Mouse (Mus musculus): ENCODE results near the gene Eef1g. TPM values are rescaled to one million over a fixed set of nuclear protein-coding genes. Genes with fewer than 3 reads are reported as not detected.
A peak's percentile ranks its signal among the peaks of the same experiment; 100 is the strongest.

Eef1g gene
- polyA plus RNA-seq, 1 experiment from 2014 or later = 295 TPM

DNA sequence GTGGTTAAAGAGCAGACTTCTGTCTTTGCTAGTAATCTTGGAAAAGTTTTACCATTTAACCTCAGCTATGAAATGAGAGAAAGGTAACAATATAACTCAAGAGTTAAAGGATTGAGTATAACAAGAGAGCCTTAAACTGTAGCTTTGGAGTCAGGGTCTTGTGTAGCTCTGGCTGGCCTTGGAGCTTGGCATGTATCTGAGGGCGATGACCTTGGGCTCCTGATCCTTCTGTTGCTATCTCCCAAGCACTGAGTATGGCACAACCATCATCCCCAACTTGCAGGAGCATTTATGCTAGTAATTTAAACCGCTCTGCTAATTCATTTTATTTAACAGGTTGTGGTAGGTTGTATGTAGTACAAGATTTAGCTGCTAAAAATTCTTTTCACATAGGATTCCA is 8.7 kb downstream of the Eef1g start:
- Histone ChIP-seq H3K36me3 (replicated peaks) (peaks cover 75% of the 10 kb centered on the region), H3K4me1 (no peaks in the 10 kb centered on the region), H3K9me3 (no peaks in the 10 kb centered on the region), H3K27ac (no peak overlapping the region), H3K4me3 (no peak overlapping the region), H3K9ac (no peak overlapping the region), H3K27me3 (replicated peaks) (no peaks in the 10 kb centered on the region), H3K4me2 (no peak overlapping the region)
- ATAC-seq (replicated peaks) = no peak
- 99% methylated on average over 2 of the region's 2 CpGs for WGBS

DNA sequence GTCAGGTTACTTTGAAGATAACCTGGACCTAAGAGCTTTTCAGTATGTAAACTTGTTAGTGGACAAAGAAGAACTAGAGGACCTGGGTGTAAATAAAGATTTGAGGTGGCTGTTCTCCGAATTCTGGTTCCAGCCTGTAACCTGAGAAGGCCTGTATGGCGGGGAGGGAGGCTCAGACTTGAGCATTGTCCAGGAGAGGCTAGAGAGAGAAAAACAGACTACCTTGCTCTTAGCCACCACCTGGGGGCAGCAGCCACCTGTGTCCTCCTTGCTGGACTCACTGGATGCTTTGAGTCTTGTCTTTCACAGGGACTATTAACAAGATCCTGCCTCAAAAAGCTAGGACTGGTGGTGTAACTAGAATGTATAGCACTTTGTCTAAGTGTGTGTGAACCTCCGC is 9.7 kb downstream of the Eef1g start:
- Histone ChIP-seq H3K4me2 (no peak overlapping the region), H3K36me3 (replicated peaks) (peaks cover 65% of the 10 kb centered on the region), H3K4me3 (no peak overlapping the region), H3K9me3 (no peaks in the 10 kb centered on the region), H3K27ac (no peak overlapping the region), H3K27me3 (replicated peaks) (no peaks in the 10 kb centered on the region), H3K9ac (no peak overlapping the region), H3K4me1 (no peaks in the 10 kb centered on the region)
- peak; percentile 72 for ATAC-seq (replicated peaks)
- WGBS = 56% methylated on average over 3 of the region's 3 CpGs

DNA sequence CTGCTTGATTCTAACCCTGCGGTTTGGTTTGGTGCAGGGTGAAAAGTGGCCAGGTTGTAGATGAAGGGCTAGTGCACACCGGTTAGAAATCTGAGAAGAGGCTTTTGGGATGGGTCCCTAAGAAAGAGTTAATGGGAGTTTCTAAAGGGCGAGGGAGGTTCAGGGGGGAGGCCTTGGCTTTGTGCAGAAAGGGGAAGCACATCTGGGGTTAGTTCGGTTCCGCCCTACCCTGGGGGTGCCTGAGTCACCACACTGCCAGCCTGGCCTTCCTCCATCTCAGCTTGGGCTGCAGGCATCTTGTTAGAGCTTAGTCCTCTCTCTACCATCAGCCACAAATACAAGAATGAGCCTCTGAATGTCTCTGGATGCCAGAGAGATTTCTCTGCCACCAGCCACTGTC is 13.9 kb downstream of the Eef1g start:
- Histone ChIP-seq H3K36me3 (replicated peaks) (peaks cover 32% of the 10 kb centered on the region), H3K9me3 (no peaks in the 10 kb centered on the region), H3K4me3 (no peak overlapping the region), H3K4me1 (peaks cover 29% of the 10 kb centered on the region), H3K27ac (no peak overlapping the region), H3K9ac (no peak overlapping the region), H3K27me3 (replicated peaks) (no peaks in the 10 kb centered on the region), H3K4me2 (no peak overlapping the region)
- ATAC-seq (replicated peaks) = no peak
- 59% methylated on average over 5 of the region's 5 CpGs for WGBS

DNA sequence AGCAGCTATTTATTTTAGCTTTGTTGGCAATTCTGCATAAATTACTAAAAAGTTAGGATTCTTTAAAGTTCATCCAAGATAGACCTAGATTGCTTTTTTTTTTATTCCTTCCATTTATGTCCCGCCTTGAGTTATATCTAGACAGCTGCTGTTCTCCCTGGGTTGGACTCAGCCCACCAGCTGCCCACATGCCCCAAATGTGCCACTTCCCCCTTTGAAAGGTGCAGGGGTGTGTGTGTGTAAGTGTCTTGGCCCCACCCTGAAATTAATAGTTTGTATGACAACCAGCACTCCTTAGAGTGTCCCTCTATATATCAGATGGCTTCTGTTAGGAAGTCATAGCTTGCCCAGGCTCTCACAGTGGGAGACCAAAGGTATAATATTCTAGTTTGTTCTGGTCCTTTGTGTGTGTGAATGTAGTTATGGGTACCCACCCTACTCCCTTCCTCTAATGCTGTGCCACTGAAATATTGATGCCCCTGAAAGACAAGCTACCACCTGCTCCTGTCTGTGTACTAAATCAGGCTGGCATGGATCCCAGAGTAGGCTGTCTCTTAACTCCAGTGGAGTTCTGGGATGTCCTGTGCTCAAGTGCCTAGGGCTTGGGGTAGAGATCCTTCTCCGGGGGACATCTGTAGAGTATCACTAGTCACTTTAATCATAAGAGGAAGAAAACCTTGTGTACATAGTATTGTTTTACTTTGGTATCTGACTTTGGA is 14.8 kb downstream of the Eef1g start:
- 0 out of 2 replicates have a peak, but pooled peaks have one; percentile 10 for ATAC-seq (replicated peaks)
- Histone ChIP-seq H3K27ac (no peak overlapping the region), H3K36me3 (replicated peaks) (peaks cover 28% of the 10 kb centered on the region), H3K4me1 (peaks cover 29% of the 10 kb centered on the region), H3K4me3 (no peak overlapping the region), H3K27me3 (replicated peaks) (no peaks in the 10 kb centered on the region), H3K9me3 (no peaks in the 10 kb centered on the region), H3K4me2 (no peak overlapping the region), H3K9ac (no peak overlapping the region)
- 77% methylated on average over 2 of the region's 2 CpGs for WGBS

DNA sequence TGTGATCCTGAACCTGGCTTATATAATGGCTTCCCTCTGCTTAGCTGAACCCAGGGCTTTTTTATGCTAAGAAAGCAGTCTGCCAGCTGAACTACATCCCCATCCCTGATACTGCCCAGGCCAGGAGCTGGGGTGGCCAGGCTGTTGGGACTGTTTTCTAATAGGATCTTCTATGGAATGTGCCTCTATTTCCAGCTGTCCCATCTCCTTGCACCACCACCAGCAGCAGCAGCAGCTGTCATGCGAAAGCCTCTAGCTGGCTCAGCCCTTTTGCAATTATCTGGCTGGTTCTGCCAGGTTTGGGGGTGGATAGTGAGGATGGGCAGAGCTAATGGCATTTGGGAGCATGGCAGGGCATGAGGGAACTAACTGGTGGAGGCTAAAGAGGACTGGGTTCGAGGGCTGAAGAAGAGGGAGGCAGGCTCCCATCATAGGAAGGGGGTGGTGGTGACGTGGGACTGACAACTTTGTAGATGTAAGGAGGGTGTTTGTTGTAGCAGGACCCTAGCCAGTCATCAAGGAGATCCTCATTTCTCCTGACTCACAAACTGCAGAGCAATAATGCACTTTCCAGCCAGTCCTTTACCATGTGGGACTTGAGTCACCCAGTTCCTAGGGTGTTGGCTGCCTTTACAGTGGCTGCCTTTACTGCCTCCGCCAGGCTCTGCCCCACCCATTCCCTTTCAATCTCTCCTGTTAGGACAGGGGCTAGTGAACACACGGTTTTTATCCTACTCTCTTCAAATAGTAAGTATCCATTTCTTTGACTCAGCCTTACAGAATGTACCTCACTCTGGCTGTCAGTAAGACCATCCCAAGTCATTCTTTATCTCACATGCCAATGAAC is 15.7 kb downstream of the Eef1g start:
- Histone ChIP-seq H3K27me3 (replicated peaks) (no peaks in the 10 kb centered on the region; the same call in 1 of the 2 replicates), H3K27ac (no peak overlapping the region), H3K4me1 (peaks cover 29% of the 10 kb centered on the region), H3K4me3 (no peak overlapping the region), H3K36me3 (replicated peaks) (peaks cover 26% of the 10 kb centered on the region), H3K9me3 (no peaks in the 10 kb centered on the region), H3K4me2 (no peak overlapping the region), H3K9ac (no peak overlapping the region)
- no peak for ATAC-seq (replicated peaks)
- WGBS = 57% methylated on average over 5 of the region's 5 CpGs

DNA sequence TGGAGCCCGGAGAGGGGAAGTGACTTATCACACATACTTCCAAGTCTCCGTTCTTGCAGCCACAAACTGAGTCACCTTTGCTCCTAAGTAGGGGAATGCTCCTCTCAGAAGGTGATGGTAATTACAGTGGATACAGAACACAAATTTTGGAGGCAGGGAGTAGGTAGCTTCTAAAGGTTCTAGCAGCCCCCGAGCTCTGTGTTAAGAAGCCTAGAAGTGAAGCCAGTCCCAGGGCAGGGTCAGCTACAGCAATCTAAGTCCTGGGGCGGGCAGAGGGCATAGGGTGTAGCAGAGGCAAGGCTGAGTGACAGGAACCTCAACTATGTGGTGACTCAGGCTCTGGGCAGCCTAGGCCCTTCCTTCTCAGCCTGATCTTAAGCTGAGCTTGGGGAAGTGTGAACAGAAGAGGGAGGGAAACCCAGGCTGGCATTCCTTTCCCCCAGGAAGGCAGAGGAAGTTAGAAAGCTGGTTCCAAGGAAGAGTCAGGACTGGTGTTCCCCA is 16.4 kb downstream of the Eef1g start:
- no peak for ATAC-seq (replicated peaks)
- H3K36me3 ChIP-seq (replicated peaks) = peaks cover 20% of the 10 kb centered on the region
- WGBS = 49% methylated on average over 4 of the region's 4 CpGs
- no peak overlapping the region for H3K4me3 ChIP-seq
- no peak overlapping the region for H3K27ac ChIP-seq
- peaks cover 6% of the 10 kb centered on the region for H3K27me3 ChIP-seq (replicated peaks)
- H3K9ac ChIP-seq = no peak overlapping the region
- H3K4me2 ChIP-seq = no peak overlapping the region
- no peaks in the 10 kb centered on the region for H3K9me3 ChIP-seq
- H3K4me1 ChIP-seq = peaks cover 29% of the 10 kb centered on the region

DNA sequence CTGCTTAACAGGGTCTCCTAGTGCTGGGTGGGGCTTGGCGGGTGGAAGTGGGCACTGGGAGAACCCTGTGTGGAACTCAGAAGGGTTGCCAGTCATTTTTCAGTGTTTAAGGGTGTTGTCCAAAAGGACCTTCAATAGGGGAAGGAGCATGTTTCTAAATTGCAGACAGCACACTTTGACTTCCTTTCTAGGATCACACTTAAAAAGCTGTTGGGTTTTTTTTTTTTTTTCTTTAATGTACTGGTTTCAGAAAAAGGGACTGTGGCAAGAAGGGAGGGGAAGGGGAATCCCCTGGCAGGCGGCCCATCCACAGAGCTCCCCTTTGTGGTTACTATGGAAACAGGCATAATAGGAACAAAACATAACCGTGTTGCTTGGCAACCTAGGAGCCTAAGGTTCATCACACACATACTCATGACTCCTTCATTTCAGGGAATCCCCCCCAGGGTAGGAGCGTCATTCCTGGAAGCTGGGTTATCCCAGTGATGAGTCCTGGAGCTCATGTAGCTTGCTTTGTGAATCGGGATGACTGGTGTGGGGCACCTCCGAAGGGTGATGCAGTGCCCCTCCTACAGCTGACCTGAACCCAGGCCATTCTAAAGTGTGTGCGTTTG is 17.5 kb downstream of the Eef1g start:
- peaks cover 9% of the 10 kb centered on the region; the same call in 1 of the 2 replicates for H3K36me3 ChIP-seq (replicated peaks)
- 3% methylated on average over 7 of the region's 7 CpGs for WGBS
- H3K9ac ChIP-seq = peak overlapping the region; percentile 13; the same call in 1 of the 2 replicates
- peak overlapping the region; percentile 39 for H3K4me2 ChIP-seq
- peaks cover 35% of the 10 kb centered on the region for H3K4me1 ChIP-seq
- H3K4me3 ChIP-seq = no peak overlapping the region
- H3K9me3 ChIP-seq = no peaks in the 10 kb centered on the region
- peak overlapping the region; percentile 63 for H3K27ac ChIP-seq
- H3K27me3 ChIP-seq (replicated peaks) = peaks cover 18% of the 10 kb centered on the region
- peak; percentile 81 for ATAC-seq (replicated peaks)

DNA sequence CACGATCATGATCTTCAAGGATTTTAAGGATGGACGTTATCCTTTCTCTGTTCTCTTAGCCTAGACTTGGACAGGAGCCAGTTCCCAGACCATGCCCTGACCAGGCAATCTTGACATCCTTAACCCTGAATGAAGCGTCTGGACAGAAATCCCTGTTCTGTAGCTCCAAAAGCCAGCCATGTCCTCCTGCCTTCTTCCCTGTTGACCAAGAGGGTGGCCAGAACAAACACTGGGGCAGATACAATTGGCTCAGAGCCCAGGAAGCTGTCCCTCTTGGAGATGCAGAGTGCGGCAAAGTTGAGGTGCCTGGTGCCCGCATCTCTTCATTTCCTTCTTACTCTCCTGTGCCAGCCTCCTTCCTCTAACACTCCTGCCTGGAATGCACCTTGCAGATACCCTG is 19.1 kb downstream of the Eef1g start:
- H3K36me3 ChIP-seq (replicated peaks) = no peaks in the 10 kb centered on the region
- H3K4me3 ChIP-seq = no peak overlapping the region
- no peak for ATAC-seq (replicated peaks)
- H3K9me3 ChIP-seq = no peaks in the 10 kb centered on the region
- H3K27me3 ChIP-seq (replicated peaks) = peaks cover 33% of the 10 kb centered on the region
- no peak overlapping the region for H3K27ac ChIP-seq
- H3K4me1 ChIP-seq = peaks cover 48% of the 10 kb centered on the region
- H3K4me2 ChIP-seq = no peak overlapping the region
- WGBS = 73% methylated on average over 5 of the region's 5 CpGs
- no peak overlapping the region for H3K9ac ChIP-seq

DNA sequence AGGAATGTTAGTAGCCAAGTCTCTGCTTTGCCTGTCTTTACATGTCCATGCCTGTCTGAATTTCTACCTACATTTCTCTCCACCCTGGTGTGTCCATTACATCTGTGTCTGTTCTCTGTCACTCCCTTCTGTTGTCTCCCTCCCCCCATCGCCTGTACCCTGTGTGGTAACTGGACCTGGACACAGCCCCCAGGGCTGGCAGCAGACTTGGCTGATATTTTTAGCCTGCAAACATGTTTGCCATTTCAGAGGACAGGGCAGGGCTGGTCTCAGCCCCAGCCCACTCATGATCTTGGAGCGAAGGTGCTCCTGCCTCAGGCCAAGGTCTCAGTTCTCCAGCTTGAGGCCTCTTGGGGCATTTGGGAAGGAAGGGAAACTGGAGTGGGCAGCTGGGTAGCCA is 21.0 kb downstream of the Eef1g start:
- Histone ChIP-seq H3K4me3 (no peak overlapping the region), H3K4me1 (peaks cover 44% of the 10 kb centered on the region), H3K9ac (no peak overlapping the region), H3K9me3 (no peaks in the 10 kb centered on the region), H3K4me2 (no peak overlapping the region), H3K36me3 (replicated peaks) (no peaks in the 10 kb centered on the region), H3K27ac (no peak overlapping the region), H3K27me3 (replicated peaks) (peaks cover 39% of the 10 kb centered on the region)
- ATAC-seq (replicated peaks) = no peak
- WGBS = 67% methylated on average over 2 of the region's 2 CpGs

DNA sequence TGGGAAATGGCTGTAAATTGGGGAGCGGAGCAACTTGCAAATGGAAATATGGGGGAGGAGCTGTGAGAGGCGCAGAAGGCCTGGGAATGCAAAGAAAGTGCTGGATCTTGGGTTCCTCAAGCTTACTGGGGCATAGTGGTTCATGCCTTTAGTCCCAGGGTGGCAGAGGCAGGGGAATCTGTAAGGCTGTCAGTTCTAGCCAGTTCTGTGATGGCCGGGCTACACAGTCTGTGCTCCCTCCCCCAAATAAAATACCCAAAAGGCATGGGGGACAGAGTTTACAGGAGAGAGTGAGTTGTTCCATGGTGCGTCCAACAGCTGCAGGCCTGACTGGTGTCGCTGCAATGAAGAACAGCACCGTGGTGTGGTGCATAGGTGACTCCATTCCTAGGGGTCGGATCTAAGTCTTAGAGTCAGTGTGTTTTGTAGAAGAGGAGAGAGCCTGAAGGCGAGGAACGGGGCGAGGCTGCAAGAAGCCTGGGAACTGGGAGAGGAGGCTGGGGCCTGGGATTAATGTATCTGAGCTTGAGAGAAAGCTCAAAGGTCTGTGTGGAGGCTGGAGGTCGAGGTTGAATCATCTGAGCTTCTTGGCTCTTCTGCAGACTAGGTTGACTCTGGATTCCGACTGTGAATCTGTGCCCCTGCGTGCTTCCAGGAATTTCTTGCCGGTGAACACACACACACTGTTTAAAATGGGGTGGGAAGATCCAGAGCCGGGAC is 21.7 kb downstream of the Eef1g start:
- H3K4me2 ChIP-seq = peak overlapping the region; percentile 73
- H3K27me3 ChIP-seq (replicated peaks) = peaks cover 39% of the 10 kb centered on the region
- no peak for ATAC-seq (replicated peaks)
- no peaks in the 10 kb centered on the region for H3K36me3 ChIP-seq (replicated peaks)
- H3K27ac ChIP-seq = no peak overlapping the region
- H3K4me3 ChIP-seq = peak overlapping the region; percentile 42
- 20% methylated on average over 15 of the region's 15 CpGs for WGBS
- peaks cover 39% of the 10 kb centered on the region for H3K4me1 ChIP-seq
- H3K9me3 ChIP-seq = no peaks in the 10 kb centered on the region
- no peak overlapping the region for H3K9ac ChIP-seq

DNA sequence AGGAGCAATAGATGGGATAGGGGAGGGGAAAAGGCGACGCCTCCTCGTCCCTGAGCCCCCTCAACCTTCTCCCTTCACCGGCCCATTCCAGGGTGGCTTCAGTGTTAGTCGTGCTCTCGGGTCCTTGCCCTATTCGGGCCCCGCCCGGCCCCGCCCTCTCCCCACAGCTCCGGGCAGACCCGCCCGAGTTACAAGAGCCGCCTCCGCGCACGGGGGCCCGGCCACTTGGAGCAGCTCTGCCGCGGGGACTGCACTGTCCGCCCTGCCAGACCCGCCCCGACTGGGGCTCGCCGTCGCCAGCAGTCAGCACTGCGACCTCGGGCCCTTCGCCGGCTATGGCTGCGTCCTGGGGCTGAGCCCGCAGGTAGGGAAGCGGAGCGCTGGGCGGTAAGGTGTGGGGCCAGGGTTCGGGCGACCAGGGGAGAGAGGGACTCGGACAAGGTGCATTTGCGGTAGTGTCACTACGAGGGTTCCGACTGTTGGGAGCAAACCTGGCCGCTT is 22.3 kb downstream of the Eef1g start, which contains the start of gene Ahnak:
Gene Ahnak (plus strand): TSS at position 219 of the 501 bp plus-strand sequence.
- Histone ChIP-seq H3K36me3 (replicated peaks) (no peaks in the 10 kb centered on the region), H3K27me3 (replicated peaks) (peaks cover 39% of the 10 kb centered on the region), H3K4me3 (peak within 1 kb of the TSS; percentile 42), H3K27ac (no peak within 1 kb of the TSS; the same call in 1 of the 2 replicates), H3K4me2 (peak within 1 kb of the TSS; percentile 73), H3K9me3 (no peaks in the 10 kb centered on the region), H3K4me1 (peaks cover 33% of the 10 kb centered on the region), H3K9ac (peak within 1 kb of the TSS; percentile 18; the same call in 1 of the 2 replicates)
- ATAC-seq (replicated peaks) = peak; percentile 24; the same call in 1 of the 2 replicates
- under 1% methylated on average over 42 of the region's 42 CpGs for WGBS
